Mouse (Mus musculus): ENCODE results near the gene Spns3.

Spns3 gene

GRCm38 (mm10) chr11:72550134-72550988 is at the start of gene Spns3:
TSS of gene Spns3 (minus strand) at chr11:72550506.
- peak; percentile 68 to 69 for DNase-seq (ENCODE audit: low spot score in 2 of 2)

- DNase-seq (ENCODE audit: low spot score in 2 of 2) = no peak
Measured at GRCm38 (mm10) chr11:72597780-72598179, 47.5 kb upstream of the Spns3 start.

- DNase-seq (ENCODE audit: low spot score in 2 of 2) = no peak
Measured at GRCm38 (mm10) chr11:72595010-72595737, 44.9 kb upstream of the Spns3 start.

GRCm38 (mm10) chr11:72587537-72588233 is 37.4 kb upstream of the Spns3 start:
- DNase-seq (ENCODE audit: low spot score in 2 of 2) = no peak

GRCm38 (mm10) chr11:72586570-72586969 is 36.3 kb upstream of the Spns3 start:
- DNase-seq (ENCODE audit: low spot score in 2 of 2) = no peak

GRCm38 (mm10) chr11:72583092-72583491 is 32.8 kb upstream of the Spns3 start:
- no peak for DNase-seq (ENCODE audit: low spot score in 2 of 2)

GRCm38 (mm10) chr11:72582448-72582705 is 32.1 kb upstream of the Spns3 start:
- DNase-seq (ENCODE audit: low spot score in 2 of 2) = no peak

- no peak for DNase-seq (ENCODE audit: low spot score in 2 of 2)
Measured at GRCm38 (mm10) chr11:72581609-72582447, 31.5 kb upstream of the Spns3 start.

GRCm38 (mm10) chr11:72578471-72578870 is 28.2 kb upstream of the Spns3 start:
- DNase-seq (ENCODE audit: low spot score in 2 of 2) = no peak

- DNase-seq (ENCODE audit: low spot score in 2 of 2) = peak; percentile 21 to 25
Measured at GRCm38 (mm10) chr11:72576466-72577351, 26.4 kb upstream of the Spns3 start.

GRCm38 (mm10) chr11:72576111-72576465 is 25.8 kb upstream of the Spns3 start:
- DNase-seq (ENCODE audit: low spot score in 2 of 2) = no peak

- DNase-seq (ENCODE audit: low spot score in 2 of 2) = peak; percentile 45 to 57
Measured at GRCm38 (mm10) chr11:72573819-72574218, 23.5 kb upstream of the Spns3 start.

- DNase-seq (ENCODE audit: low spot score in 2 of 2) = peak; percentile 73 to 80
Measured at GRCm38 (mm10) chr11:72570319-72570979, 20.1 kb upstream of the Spns3 start.

- DNase-seq (ENCODE audit: low spot score in 2 of 2) = no peak
Measured at GRCm38 (mm10) chr11:72569671-72570318, 19.5 kb upstream of the Spns3 start.

- peak; percentile 27 to 32 for DNase-seq (ENCODE audit: low spot score in 2 of 2)
Measured at GRCm38 (mm10) chr11:72569051-72569450, 18.7 kb upstream of the Spns3 start.

- DNase-seq (ENCODE audit: low spot score in 2 of 2) = no peak
Measured at GRCm38 (mm10) chr11:72566816-72567338, 16.6 kb upstream of the Spns3 start.

- no peak for DNase-seq (ENCODE audit: low spot score in 2 of 2)
Measured at GRCm38 (mm10) chr11:72566304-72566703, 16.0 kb upstream of the Spns3 start.

GRCm38 (mm10) chr11:72564232-72564807 is 14.0 kb upstream of the Spns3 start:
- DNase-seq (ENCODE audit: low spot score in 2 of 2) = peak in 1 of 2 experiments; percentile 32

GRCm38 (mm10) chr11:72560661-72561060 is 10.4 kb upstream of the Spns3 start:
- DNase-seq (ENCODE audit: low spot score in 2 of 2) = peak; percentile 62 to 71

All from spleen, postnatal 36 days (tissue).